Mouse (Mus musculus) lung, postnatal 36 days (tissue): Measurements from ENCODE around the gene Ccdc163.

Experiments used
- DNase-seq: peaks from one replicate; pipeline ENCODE4 v3.0.0; 2022; ENCODE audit warnings: mixed read lengths

Gene Ccdc163

DNA sequence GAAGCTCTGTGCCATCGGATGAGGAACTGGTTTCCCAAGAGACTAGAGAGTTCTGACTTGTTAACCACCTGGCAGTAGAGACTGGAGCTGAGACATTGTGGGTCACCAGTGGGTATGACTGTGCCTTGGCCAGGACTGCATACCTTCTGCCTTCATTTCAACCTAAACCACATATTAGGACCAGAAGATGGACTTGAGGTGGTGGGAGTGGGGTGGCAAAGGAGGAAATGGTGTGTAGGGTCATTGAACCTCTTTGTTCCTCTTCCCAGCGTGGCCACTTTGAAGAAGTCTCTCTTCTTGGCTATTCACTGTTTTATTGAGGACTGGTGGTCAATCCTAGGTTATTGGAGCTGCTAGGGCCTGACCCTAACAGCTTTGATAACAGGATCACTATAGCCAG is 73.1 kb downstream of the Ccdc163 start:
- DNase-seq = no peak

DNA sequence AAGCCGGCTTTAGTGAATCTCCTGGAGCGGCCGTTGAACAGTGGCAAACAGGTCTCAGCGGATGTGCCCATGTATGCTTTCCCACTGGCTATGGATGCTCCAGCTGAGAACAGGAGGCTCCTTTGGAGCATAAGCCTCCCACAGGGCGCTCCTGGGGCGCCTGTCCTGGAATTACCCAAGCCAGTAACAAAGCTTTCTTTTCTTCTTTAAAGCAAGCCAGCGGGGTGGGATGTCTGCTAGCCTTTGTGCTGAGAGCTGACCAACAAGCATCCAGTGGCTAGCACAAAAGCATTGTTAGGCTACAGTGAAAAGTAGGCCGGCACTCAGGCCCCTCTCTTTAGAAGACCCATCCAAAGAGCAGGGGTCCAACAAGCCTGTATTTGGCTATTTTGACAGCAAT is 73.9 kb downstream of the Ccdc163 start:
- no peak for DNase-seq

DNA sequence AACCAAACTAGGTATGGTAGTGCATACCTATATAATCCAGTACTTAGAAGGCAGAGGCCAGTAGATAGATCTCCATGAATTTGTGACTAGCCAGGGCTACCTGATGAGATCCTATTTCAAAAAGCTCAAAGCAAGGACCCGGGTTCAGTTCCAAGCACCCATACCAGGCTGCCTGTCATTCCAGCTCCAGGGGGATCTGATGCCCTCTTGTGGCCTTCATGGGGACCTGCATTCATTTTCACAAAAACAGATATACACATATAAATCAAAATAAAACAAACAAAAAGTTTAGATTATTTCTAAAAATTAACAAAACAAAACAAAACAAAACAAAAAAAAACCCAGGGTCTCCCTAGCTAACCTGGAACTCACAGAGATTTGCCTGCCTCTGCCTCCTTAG is 78.3 kb downstream of the Ccdc163 start:
- DNase-seq = no peak

DNA sequence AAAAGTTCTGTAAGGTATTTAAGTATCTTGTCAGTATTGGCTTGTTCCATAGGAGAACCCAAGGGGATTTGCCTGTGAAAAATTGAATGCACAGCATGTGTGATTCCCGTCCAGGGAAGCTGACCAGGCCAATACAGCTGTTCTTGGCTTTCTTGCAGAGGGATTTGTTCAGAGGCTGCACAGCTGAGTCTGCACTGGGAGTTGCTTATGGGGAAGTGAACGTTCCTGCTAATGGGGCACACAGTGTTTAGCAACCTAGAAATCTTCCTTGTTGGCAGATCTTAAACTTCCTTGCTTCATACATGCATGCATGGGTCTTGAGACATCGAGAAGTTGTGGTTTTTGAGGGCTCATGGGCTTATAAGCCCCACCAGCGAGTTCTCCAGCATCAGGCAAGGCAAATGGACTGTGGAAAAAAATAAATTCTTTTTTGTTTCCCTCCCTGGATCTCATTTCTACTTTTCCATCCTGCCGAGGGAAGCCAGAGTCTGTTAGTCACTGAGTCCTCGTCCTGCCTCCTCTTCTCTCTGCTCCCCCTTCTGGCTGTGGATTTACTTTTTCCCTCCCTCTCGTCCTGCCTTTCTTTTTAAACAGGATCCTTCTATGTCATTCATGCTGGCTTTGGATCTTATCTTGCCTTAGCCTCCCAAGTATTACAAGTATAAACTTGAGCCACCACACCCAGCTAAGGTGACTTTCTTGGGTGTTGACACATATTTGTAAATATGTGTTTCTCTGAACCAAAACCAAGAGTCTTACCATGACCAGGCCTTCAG is 79.9 kb downstream of the Ccdc163 start:
- peak; percentile 40 for DNase-seq

DNA sequence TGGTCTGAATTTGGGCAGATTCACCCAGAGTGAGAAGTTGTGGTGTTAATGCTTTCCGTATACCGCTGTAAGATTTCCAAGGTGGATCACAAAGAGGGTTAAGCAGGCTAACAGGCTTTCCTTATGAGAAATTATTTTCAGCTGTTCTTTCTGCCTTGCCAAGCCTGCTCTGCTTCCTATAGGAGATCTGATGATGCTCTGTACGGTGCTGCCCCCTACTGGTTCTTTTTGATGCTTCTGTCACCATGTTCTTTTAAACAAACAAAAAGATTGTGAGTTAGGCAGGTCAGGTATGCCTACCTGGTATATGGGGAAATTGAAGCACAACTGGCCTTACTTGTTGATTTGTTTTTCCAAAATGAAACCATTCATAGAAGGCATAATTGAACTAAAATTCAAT is 80.6 kb downstream of the Ccdc163 start:
- DNase-seq = peak; percentile 97

DNA sequence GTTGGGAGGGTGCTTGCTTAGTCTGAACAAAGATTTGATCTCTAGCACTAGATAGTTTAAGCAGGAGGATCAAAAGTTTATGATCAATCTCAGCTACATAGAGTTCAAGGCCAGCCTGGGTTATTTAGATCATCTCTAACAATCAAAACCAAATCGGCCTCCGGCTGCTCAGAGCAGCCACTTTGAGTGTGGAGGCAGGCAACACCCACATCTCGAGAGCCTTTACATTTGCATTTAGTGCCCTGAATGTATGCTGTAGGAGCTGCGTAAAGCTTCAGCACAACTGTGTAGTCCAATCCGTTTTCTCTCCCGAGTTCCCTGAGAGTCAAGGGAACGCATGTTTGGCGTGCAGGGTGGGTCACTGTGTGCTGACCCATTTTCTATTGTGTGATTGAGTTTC is 84.1 kb downstream of the Ccdc163 start:
- no peak for DNase-seq

DNA sequence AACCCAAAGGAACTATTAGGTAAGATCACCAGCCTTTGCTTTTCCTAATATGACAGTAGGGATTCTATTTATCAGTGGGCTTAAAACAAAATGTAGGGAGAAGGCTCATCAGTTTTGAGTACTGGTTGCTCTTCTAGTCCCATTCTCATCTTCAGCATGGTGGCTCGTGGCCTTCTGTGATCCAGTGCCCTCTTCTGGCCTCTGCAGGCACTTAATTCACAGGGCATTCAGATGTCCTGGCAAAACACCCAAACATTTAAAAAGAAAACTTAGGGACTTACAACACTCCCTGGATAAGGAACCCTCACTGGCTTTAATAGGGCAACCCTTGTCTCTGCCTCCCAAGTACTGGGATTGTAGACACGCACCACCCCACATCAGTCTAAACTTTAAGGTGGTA is 86.0 kb downstream of the Ccdc163 start:
- no peak for DNase-seq

DNA sequence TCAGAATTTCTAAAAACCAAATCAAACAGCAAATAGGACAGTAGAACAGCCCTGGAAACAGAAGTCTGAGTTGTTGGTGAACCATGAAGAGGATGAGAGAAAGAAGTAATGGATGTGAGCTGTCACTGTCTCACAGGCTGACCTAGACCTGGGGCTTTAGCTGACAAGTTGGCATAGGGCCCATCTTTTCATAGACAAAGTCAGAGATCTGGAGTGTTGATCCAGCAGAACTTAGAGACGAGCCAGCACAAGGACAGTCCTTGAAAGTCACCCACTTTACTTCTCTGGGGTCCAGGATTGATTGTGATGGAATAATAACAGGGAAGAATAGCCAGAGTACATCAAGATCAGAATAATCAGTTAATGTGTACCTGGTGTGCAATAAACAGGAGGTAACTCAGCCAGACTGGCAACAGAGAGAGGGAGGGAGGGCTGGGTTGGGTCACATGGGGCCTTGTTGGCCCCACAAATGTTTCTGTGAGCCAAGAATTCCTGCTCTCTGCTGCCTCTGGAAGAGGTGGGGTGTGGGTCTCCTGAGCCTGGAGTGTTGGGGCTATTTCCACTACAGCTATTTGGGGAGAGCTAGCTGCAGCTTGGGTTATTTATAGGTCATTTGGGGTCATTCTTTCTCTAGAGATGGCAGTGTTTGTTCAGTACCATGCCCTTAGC is 88.3 kb downstream of the Ccdc163 start:
- DNase-seq = no peak

DNA sequence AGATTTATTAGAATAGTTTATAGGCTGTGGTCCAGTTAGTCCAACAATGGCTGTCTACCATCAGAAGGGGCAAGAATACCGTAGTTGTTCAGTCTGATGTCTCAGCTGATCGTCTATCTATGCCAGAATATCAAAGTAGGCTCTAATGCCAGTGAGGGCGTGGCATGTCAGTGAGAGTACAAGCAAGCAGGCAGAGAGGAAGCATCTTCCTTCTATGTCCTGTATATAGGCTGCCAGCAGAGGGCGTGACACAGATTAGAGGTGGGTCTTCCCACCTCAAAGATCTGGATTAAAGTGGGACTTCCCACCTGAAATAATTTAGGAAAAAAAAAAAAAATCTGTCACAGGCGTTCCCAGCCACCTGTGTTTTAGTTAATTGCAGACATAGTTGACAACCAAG is 91.6 kb downstream of the Ccdc163 start:
- DNase-seq = peak; percentile 40
